Mouse (Mus musculus) testis, adult 2 months (tissue): ENCODE data around the gene Ptpn1.

Experiments
- CTCF ChIP-seq: fragments of 200-500 bp; IDR thresholded peaks from 2 replicates; pipeline ENCODE4 v1.5.1; 2012; ENCODE audit warnings: low read depth, mild to moderate bottlenecking, inconsistent platforms, low read length, moderate library complexity; ENCODE audit not compliant: control insufficient read depth, insufficient read depth, insufficient replicate concordance
- POLR2A ChIP-seq: fragments of 200-500 bp; IDR thresholded peaks from 2 replicates; pipeline ENCODE4 v1.6.1; 2012; ENCODE audit warnings: low read depth, mild to moderate bottlenecking, inconsistent platforms, low read length, moderate library complexity; ENCODE audit not compliant: control insufficient read depth

- TF ChIP-seq CTCF, result no peak
- no peak for TF ChIP-seq POLR2A
Measured at GRCm38 (mm10) chr2:167911511-167911910, 20.3 kb upstream of the Ptpn1 start.
